Mouse (Mus musculus) liver, embryonic 13.5 days (tissue): ENCODE measurements around the gene Btbd9. TPM values are rescaled to one million over a fixed set of nuclear protein-coding genes. Genes with fewer than 3 reads are reported as not detected.

Source experiments
- ATAC-seq: fragments of 200-750 bp; cut with Nextera tagmentation; 2 replicates; pipeline ENCODE4 v1.8.0; 2017; ENCODE audit warnings: low read depth, mild to moderate bottlenecking, moderate number of reproducible peaks, moderate library complexity
- DNase-seq: peaks from one replicate; pipeline ENCODE4 v3.0.0; 2022
- H3K27ac ChIP-seq: fragments of 300-500 bp; sonication (generic); 2 replicates; pipeline ENCODE4 v1.5.1; 2015; ENCODE audit warnings: moderate library complexity, mild to moderate bottlenecking, inconsistent platforms
- H3K27me3 ChIP-seq: fragments of 300-500 bp; sonication (generic); 2 replicates; pipeline ENCODE4 v1.6.1; 2015; ENCODE audit warnings: mild to moderate bottlenecking, inconsistent platforms
- H3K36me3 ChIP-seq: fragments of 300-500 bp; sonication (generic); 2 replicates; pipeline ENCODE4 v1.6.1; 2015; ENCODE audit warnings: mild to moderate bottlenecking, inconsistent platforms
- H3K4me1 ChIP-seq: fragments of 300-500 bp; sonication (generic); replicated peaks from 2 replicates; pipeline ENCODE4 v1.6.1; 2015; ENCODE audit warnings: inconsistent platforms
- H3K4me2 ChIP-seq: fragments of 300-500 bp; sonication (generic); 2 replicates; pipeline ENCODE4 v1.6.1; 2015; ENCODE audit warnings: inconsistent platforms, mild to moderate bottlenecking, moderate library complexity
- H3K4me3 ChIP-seq: fragments of 300-500 bp; sonication (generic); replicated peaks from 2 replicates; pipeline ENCODE4 v1.5.1; 2015; ENCODE audit warnings: mild to moderate bottlenecking, inconsistent platforms
- H3K9ac ChIP-seq: fragments of 300-500 bp; sonication (generic); 2 replicates; pipeline ENCODE4 v1.6.1; 2015; ENCODE audit warnings: mild to moderate bottlenecking, inconsistent platforms
- H3K9me3 ChIP-seq: fragments of 300-500 bp; sonication (generic); replicated peaks from 2 replicates; pipeline ENCODE4 v1.6.1; 2016; ENCODE audit warnings: inconsistent platforms
- WGBS: fragments of 180-500 bp; shearing (Covaris S2); methylation state at CpG from one replicate; pipeline ENCODE4 v1.1.7; 2015; ENCODE audit not compliant: insufficient replicate concordance; 5-methylcytosine and 5-hydroxymethylcytosine counted together
- polyA plus RNA-seq: library from polyadenylated mRNA; unstranded; fragments of >200 nt; fragmentation: Nextera tagmentation; extraction: Ambion mirVana; gene quantifications from 2 replicates; pipeline ENCODE4 v1.2.1, GENCODE M21; 2015

Btbd9 gene
- polyA plus RNA-seq, 1 experiment from 2014 or later: 14.5 TPM

- DNase-seq: no peak
These were observed 244.9 kb downstream of the Btbd9 start for GRCm38 (mm10) chr17:30331380-30331779.

GRCm38 (mm10) chr17:30329531-30329930 lies 246.8 kb downstream of the Btbd9 start:
- Histone ChIP-seq H3K4me3 (no peak overlapping the region), H3K27ac (no peak overlapping the region), H3K27me3 (no peaks in the 10 kb centered on the region), H3K4me2 (no peak overlapping the region), H3K9me3 (no peaks in the 10 kb centered on the region), H3K4me1 (peaks cover 3% of the 10 kb centered on the region; the same call in 1 of the 2 replicates), H3K36me3 (no peaks in the 10 kb centered on the region), H3K9ac (no peak overlapping the region)
- no peak for DNase-seq
- no peak for ATAC-seq
- 48% methylated on average over 2 of the region's 2 CpGs for WGBS

More at GRCm38 (mm10) chr17:30331380-30331779, 244.9 kb downstream of the Btbd9 start:
- ATAC-seq: no peak
- Histone ChIP-seq H3K4me1 (peaks cover 5% of the 10 kb centered on the region), H3K27ac (no peak overlapping the region), H3K9ac (no peak overlapping the region), H3K9me3 (no peaks in the 10 kb centered on the region), H3K4me2 (no peak overlapping the region), H3K27me3 (no peaks in the 10 kb centered on the region), H3K4me3 (no peak overlapping the region), H3K36me3 (no peaks in the 10 kb centered on the region)
- WGBS: 70% methylated on average over 6 of the region's 6 CpGs

- H3K27ac ChIP-seq: no peak overlapping the region
- no peak overlapping the region for H3K4me2 ChIP-seq
These were observed 247.4 kb downstream of the Btbd9 start for GRCm38 (mm10) chr17:30328924-30329323.

DNA sequence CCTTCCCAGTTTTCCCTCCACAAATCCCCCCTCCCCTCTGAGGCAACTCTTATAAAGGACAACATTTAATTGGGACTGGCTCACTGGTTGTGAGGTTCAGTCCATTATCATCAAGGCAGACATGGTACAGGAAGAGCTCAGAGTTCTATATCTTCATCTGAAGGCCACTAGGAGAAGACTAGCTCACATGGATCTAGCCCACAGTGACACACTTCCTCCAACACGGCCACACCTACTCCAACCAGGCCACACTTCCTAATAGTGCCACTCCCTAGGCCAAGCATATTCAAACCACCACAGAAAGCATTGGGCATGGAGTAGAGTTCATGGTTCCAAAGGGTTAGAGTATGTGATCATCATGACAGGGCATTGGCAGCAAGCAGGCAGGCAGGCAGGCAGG lies 249.4 kb downstream of the Btbd9 start:
- Histone ChIP-seq H3K4me2 (no peak overlapping the region), H3K9ac (no peak overlapping the region), H3K4me3 (no peak overlapping the region), H3K27me3 (no peaks in the 10 kb centered on the region), H3K27ac (no peak overlapping the region), H3K9me3 (no peaks in the 10 kb centered on the region), H3K4me1 (peaks cover 3% of the 10 kb centered on the region; the same call in 1 of the 2 replicates), H3K36me3 (no peaks in the 10 kb centered on the region)
- ATAC-seq (no peak), DNase-seq (no peak)
- 10% methylated on average over 1 of the region's 1 CpGs for WGBS

More at GRCm38 (mm10) chr17:30328924-30329323, 247.4 kb downstream of the Btbd9 start:
- no peak for DNase-seq
- Histone ChIP-seq H3K27me3 (no peaks in the 10 kb centered on the region), H3K9me3 (no peaks in the 10 kb centered on the region), H3K4me1 (peaks cover 3% of the 10 kb centered on the region; the same call in 1 of the 2 replicates), H3K9ac (no peak overlapping the region), H3K36me3 (no peaks in the 10 kb centered on the region), H3K4me3 (no peak overlapping the region)
- no peak for ATAC-seq
- 66% methylated on average over 5 of the region's 5 CpGs for WGBS

GRCm38 (mm10) chr17:30320301-30320700 lies 256.0 kb downstream of the Btbd9 start:
- 29% methylated on average over 1 of the region's 1 CpGs for WGBS
- Histone ChIP-seq H3K4me1 (no peaks in the 10 kb centered on the region), H3K27ac (no peak overlapping the region), H3K4me2 (no peak overlapping the region), H3K4me3 (no peak overlapping the region), H3K9me3 (no peaks in the 10 kb centered on the region), H3K36me3 (no peaks in the 10 kb centered on the region), H3K9ac (no peak overlapping the region), H3K27me3 (no peaks in the 10 kb centered on the region)
- no peak for ATAC-seq
- DNase-seq: no peak

DNA sequence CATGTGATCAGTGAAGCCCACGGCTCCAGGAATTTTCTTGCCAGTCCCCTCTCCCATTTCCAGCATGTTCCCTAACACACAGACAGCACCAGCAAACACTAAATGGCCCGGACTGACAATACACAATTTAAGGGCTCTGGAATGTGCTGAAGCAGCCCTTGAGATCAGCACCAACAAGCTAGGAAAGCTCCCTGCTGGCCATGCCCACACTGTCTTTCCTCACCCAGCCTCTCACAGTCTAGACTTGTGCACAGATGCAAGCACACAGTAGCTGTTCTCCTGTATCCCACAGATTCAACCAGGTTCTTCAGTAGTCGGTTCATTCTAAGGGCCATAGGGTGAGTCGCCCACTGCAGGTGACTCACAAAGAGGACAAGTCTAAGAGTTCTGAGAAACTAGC lies 263.6 kb downstream of the Btbd9 start:
- Histone ChIP-seq H3K9me3 (no peaks in the 10 kb centered on the region), H3K4me2 (no peak overlapping the region), H3K9ac (no peak overlapping the region), H3K27me3 (no peaks in the 10 kb centered on the region), H3K27ac (no peak overlapping the region), H3K4me3 (no peak overlapping the region), H3K36me3 (no peaks in the 10 kb centered on the region), H3K4me1 (no peaks in the 10 kb centered on the region)
- ATAC-seq: no peak
- no peak for DNase-seq
- 57% methylated on average over 4 of the region's 4 CpGs for WGBS

DNA sequence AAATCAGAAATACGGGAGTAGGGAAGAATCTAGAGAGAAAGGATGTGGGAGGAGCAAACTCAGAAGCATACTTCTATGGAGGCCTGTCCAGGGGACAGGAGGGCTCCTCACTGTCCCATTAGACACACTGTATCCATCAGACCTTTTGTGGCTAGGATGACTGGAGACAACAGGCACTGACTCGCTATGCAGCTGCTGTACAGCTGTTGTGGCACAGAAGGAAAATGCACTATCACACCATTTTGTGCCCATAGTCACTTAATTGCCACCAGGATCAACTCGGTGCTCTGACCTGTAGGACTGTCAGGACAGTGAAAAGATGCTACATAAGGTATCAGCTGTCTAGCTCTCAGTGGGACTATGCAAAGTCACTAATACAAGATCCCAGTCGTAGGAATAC lies 266.7 kb downstream of the Btbd9 start:
- Histone ChIP-seq H3K27me3 (no peaks in the 10 kb centered on the region), H3K27ac (no peak overlapping the region), H3K9ac (no peak overlapping the region), H3K9me3 (no peaks in the 10 kb centered on the region), H3K4me3 (no peak overlapping the region), H3K4me2 (no peak overlapping the region), H3K4me1 (no peaks in the 10 kb centered on the region), H3K36me3 (no peaks in the 10 kb centered on the region)
- DNase-seq (no peak), ATAC-seq (no peak)
- WGBS: 61% methylated on average over 4 of the region's 4 CpGs

DNA sequence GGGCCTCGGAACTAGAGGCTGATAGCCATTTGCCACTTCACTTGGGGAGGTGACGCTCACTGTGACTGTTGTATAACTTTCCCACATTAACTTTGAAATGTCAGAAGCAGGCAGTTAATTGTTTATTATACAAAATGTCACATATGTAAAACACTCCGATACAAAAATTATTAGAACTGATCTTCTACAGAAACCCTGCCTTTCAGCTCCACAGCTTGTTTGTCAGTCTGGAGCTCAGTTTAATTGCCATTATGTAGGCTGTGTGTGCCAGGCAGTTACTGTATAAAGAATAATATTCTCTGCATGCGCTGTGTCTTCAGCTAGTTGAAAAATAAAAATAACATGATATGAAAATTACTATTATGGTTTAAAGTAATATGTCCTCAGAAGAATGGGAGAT lies 267.4 kb downstream of the Btbd9 start:
- H3K4me1 ChIP-seq: no peaks in the 10 kb centered on the region
- H3K27ac ChIP-seq: no peak overlapping the region
- no peak overlapping the region for H3K4me2 ChIP-seq
- ATAC-seq: no peak
- H3K27me3 ChIP-seq: no peaks in the 10 kb centered on the region
- 72% methylated on average over 4 of the region's 4 CpGs for WGBS
- no peaks in the 10 kb centered on the region for H3K36me3 ChIP-seq
- H3K9ac ChIP-seq: no peak overlapping the region
- no peaks in the 10 kb centered on the region for H3K9me3 ChIP-seq
- no peak for DNase-seq
- no peak overlapping the region for H3K4me3 ChIP-seq

- H3K36me3 ChIP-seq: no peaks in the 10 kb centered on the region
- 77% methylated on average over 13 of the region's 13 CpGs for WGBS
- no peak overlapping the region for H3K9ac ChIP-seq
- no peaks in the 10 kb centered on the region for H3K9me3 ChIP-seq
- no peak overlapping the region for H3K27ac ChIP-seq
- no peak overlapping the region for H3K4me3 ChIP-seq
- H3K27me3 ChIP-seq: no peaks in the 10 kb centered on the region
- DNase-seq (no peak), ATAC-seq (no peak)
- no peaks in the 10 kb centered on the region for H3K4me1 ChIP-seq
- no peak overlapping the region for H3K4me2 ChIP-seq
These were observed 268.0 kb downstream of the Btbd9 start for GRCm38 (mm10) chr17:30308317-30308716.

DNA sequence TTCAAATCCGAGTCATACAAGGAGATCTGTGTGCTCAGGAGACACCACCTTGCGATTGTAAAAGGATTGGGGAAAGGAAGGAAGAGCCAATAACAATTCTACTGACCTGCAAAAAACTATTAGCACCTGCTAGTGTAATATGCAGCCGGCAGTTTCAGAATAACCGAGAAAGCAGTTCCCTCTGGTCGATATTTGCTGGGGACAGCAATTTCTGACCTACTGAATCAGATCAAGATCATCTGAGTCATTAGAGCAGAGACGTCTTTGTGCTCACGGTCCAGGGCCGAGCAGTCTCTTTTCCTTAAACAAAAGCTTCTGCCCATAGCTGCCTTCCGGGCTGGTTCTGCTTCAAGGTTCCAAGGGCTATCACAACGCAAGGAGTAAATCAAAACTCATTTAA lies 269.1 kb downstream of the Btbd9 start:
- no peak overlapping the region for H3K4me2 ChIP-seq
- 74% methylated on average over 10 of the region's 10 CpGs for WGBS
- H3K27me3 ChIP-seq: no peaks in the 10 kb centered on the region
- no peaks in the 10 kb centered on the region for H3K9me3 ChIP-seq
- DNase-seq: no peak
- no peak overlapping the region for H3K4me3 ChIP-seq
- no peaks in the 10 kb centered on the region for H3K4me1 ChIP-seq
- no peaks in the 10 kb centered on the region for H3K36me3 ChIP-seq
- no peak for ATAC-seq
- no peak overlapping the region for H3K27ac ChIP-seq
- no peak overlapping the region for H3K9ac ChIP-seq

DNA sequence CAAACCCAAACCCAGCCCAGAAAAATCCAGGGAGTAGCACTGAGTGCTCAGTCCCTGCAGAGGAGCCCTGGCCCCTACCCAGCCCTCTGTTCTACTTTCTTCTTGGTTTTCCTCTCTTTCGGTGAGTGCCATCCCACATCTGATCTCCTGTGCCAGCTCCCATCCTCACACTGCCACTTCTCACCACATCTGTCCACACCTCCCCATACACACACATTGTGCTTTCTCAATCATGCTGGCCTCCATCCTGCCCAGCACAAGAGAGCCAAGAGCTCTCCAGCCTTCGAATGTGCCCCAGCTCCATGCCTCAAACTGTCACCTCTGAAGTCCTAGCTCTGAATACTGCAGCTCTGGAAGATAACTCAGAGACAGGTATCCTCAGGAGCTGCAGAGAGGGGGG lies 271.5 kb downstream of the Btbd9 start:
- H3K36me3 ChIP-seq: no peaks in the 10 kb centered on the region
- H3K4me3 ChIP-seq: no peak overlapping the region
- H3K9me3 ChIP-seq: no peaks in the 10 kb centered on the region
- H3K27ac ChIP-seq: no peak overlapping the region
- ATAC-seq (no peak), DNase-seq (no peak)
- WGBS: 69% methylated on average over 2 of the region's 2 CpGs
- H3K27me3 ChIP-seq: no peaks in the 10 kb centered on the region
- H3K4me2 ChIP-seq: no peak overlapping the region
- no peak overlapping the region for H3K9ac ChIP-seq
- H3K4me1 ChIP-seq: no peaks in the 10 kb centered on the region

DNA sequence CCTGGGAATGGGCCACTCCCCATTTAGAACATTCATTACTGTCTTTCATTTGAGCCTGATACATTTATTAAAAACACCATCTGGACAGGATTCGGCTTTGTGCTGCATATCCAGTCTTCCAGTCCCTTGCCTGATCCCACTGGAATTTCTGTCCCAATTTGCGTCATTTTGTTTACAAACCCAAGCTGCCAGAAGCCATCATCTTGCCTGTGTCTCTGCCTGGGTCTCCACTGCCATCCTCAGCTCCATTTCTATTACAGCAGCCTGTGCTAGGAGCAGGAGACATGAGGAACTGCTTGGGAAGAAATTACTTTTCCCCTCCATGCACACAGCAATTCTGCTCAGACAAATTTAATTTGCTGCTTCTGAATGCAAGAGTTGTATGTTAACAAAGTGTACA lies 274.9 kb downstream of the Btbd9 start:
- no peaks in the 10 kb centered on the region for H3K27me3 ChIP-seq
- H3K4me2 ChIP-seq: no peak overlapping the region
- H3K9me3 ChIP-seq: no peaks in the 10 kb centered on the region
- no peak overlapping the region for H3K27ac ChIP-seq
- 70% methylated on average over 2 of the region's 2 CpGs for whole genome bisulfite sequencing
- no peaks in the 10 kb centered on the region for H3K4me1 ChIP-seq
- ATAC-seq (no peak), DNase-seq (no peak)
- no peak overlapping the region for H3K4me3 ChIP-seq
- H3K36me3 ChIP-seq: no peaks in the 10 kb centered on the region; the same call in 1 of the 2 replicates
- no peak overlapping the region for H3K9ac ChIP-seq
